Mouse (Mus musculus) spleen, adult 2 months (tissue): ENCODE data around the gene Cenpx.

Experiments
- CTCF ChIP-seq: fragments of 200-500 bp; IDR thresholded peaks from 2 replicates; pipeline ENCODE4 v1.5.1; 2011; ENCODE audit warnings: mild to moderate bottlenecking, inconsistent platforms; ENCODE audit not compliant: insufficient read depth, insufficient read length, insufficient replicate concordance; ENCODE audit errors: extremely low read depth
- POLR2A ChIP-seq: fragments of 200-500 bp; IDR thresholded peaks from 2 replicates; pipeline ENCODE4 v1.6.1; 2011; ENCODE audit warnings: low read depth, low read length, inconsistent platforms

DNA sequence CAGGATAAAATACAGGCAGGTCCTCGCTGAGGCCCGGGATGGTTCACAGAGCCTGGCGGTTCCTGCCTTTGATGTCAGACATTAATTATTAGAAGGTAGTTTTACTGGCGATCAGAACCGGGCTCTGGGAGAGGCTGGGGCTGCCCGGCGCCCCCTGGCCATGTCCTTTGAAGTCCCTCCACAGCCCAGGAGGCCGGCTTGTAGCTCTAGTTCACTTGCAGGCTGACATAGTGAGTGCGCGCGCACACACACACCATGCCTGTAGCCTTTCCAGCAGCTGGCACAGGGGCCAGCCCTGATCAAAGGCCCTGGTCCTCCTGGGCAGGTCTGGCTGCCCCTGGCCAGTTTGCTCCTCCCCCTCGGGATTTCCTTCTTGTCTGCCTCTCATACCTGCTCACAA, 17.9 kb downstream of the Cenpx start:
- TF ChIP-seq CTCF (no peak), POLR2A (no peak)
